ENCODE assay signal across 12 mouse cellular contexts in the genomic region with DNA sequence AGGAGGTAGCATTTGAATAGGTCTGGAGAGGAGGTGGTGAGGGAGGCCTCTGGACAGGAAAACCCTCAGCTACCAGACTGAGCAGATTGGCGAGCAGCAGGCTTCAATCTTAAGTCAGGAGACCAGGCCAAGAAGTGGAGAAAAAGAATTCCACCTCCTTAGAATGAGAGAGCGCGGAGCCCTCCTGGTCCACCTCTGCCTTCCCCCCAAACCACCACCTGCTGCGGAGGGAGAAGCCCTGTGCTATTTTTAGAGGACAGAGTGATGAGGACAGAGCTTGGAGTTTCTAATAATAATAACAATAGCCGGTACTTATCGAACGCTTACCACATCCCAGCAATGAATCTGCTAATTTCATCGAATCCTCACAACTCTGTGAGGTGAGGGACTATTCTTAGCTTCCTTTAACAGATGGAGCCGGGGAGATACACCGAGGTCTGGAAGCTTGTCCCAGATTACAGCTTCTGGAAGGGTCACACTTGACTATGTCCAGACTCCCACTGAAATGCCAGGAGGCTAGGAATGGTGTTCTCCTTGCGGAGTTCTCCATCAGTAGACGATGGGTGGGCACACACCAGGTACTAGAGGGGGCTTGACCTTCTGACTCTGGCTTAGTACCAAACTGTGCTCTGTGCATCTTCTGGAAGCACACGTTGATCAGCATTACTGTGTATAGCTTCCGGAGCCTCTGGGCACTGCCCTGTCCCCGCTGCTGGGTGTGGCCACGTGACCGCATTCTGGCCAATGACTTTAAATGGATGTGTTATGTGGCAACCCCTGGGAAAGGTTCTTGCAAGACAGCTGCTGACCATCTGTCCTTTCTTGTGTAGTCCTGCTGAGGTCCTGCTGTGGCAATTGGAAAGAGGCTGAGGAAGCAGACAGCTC.
A peak's percentile ranks its signal among the peaks of the same experiment; 100 is the strongest.
DNase-seq lines count a peak whose midpoint lies in the region; ATAC-seq and TF ChIP-seq lines count a peak whose summit lies in the region.
"Had no signal": no experiment of that assay in that cellular context is flagged by ENCODE, and none has a peak within 500 bp of the region (broad histone marks: within the 10 kb centered on the region; RNA-seq: fewer than 3 reads in every experiment).

No protein-coding gene starts in this region.

- no peak overlapping the region for H3K27ac ChIP-seq in heart, embryonic 15.5 days
- H3K27ac ChIP-seq in heart, adult 2 months = no peak overlapping the region
- no peak overlapping the region for H3K27ac ChIP-seq in stomach, postnatal 0 days (replicated peaks)
- H3K27ac ChIP-seq: embryonic facial prominence, embryonic 15.5 days; kidney, postnatal 0 days; limb, embryonic 15.5 days; macrophage had no signal

- TF ChIP-seq EP300 in heart, adult 2 months (IDR thresholded peaks at IDR 0.05; ENCODE audit: insufficient read depth, low read depth, low read length) = no peak
- TF ChIP-seq EP300 in stomach, postnatal 0 days (optimal IDR thresholded peaks at IDR 0.05) = no peak

- no peak overlapping the region for H3K4me3 ChIP-seq in heart, embryonic 15.5 days
- H3K4me3 ChIP-seq in heart, adult 2 months = no peak overlapping the region; the same call in 1 of the 2 replicates
- H3K4me3 ChIP-seq in stomach, postnatal 0 days (ENCODE audit: low read depth, low read length) = no peak overlapping the region
- H3K4me3 ChIP-seq: embryonic facial prominence, embryonic 15.5 days; limb, embryonic 15.5 days had no signal

- no peak for DNase-seq in heart, adult 2 months
- DNase-seq in R1 (ENCODE audit: low read depth, low spot score) = peak; percentile 72
- peak; percentile 32 for DNase-seq in cerebellum, adult 8-10 months
- DNase-seq in lung, postnatal 10 days = peak; percentile 53
- no peak for DNase-seq in ovary, postnatal 14 days (ENCODE audit: low spot score)
- DNase-seq in stomach, postnatal 0 days (ENCODE audit: low spot score) = no peak
- DNase-seq: thymus, postnatal 14 days had no signal

- no peaks in the 10 kb centered on the region for H3K9me3 ChIP-seq in heart, embryonic 15.5 days (replicated peaks)
- no peaks in the 10 kb centered on the region for H3K9me3 ChIP-seq in stomach, postnatal 0 days (ENCODE audit: control insufficient read depth, low read length)
- H3K9me3 ChIP-seq: embryonic facial prominence, embryonic 15.5 days; limb, embryonic 15.5 days had no signal

- no peaks in the 10 kb centered on the region for H3K36me3 ChIP-seq in heart, embryonic 15.5 days
- no peaks in the 10 kb centered on the region for H3K36me3 ChIP-seq in heart, adult 2 months (ENCODE audit: control insufficient read depth, insufficient read depth, low read length)
- H3K36me3 ChIP-seq in stomach, postnatal 0 days (ENCODE audit: control insufficient read depth, insufficient read depth, low read length) = no peaks in the 10 kb centered on the region
- H3K36me3 ChIP-seq: embryonic facial prominence, embryonic 15.5 days; limb, embryonic 15.5 days had no signal

- no peaks in the 10 kb centered on the region for H3K27me3 ChIP-seq in heart, embryonic 15.5 days
- no peaks in the 10 kb centered on the region for H3K27me3 ChIP-seq in heart, adult 2 months (ENCODE audit: control insufficient read depth, insufficient read depth, low read length)
- H3K27me3 ChIP-seq in stomach, postnatal 0 days (ENCODE audit: control insufficient read depth, insufficient read depth, low read length) = no peaks in the 10 kb centered on the region
- H3K27me3 ChIP-seq: limb, embryonic 15.5 days had no signal

- no peak for TF ChIP-seq CTCF in heart, adult 2 months (IDR thresholded peaks at IDR 0.05)
- TF ChIP-seq CTCF in stomach, postnatal 0 days (IDR thresholded peaks at IDR 0.05; ENCODE audit: low read depth) = no peak

- TF ChIP-seq POLR2A in heart, adult 2 months (IDR thresholded peaks at IDR 0.05; ENCODE audit: insufficient read depth, low read depth, low read length) = no peak

- no peaks in the 10 kb centered on the region for H3K79me2 ChIP-seq in heart, adult 2 months (replicated peaks; ENCODE audit: control insufficient read depth, insufficient read depth, low read length)

- 58% methylated on average over 17 of the region's 17 CpGs for WGBS in heart, embryonic 15.5 days
- 67% methylated on average over 17 of the region's 17 CpGs for WGBS in heart, adult 2 months
- 83% methylated on average over 17 of the region's 17 CpGs for WGBS in stomach, postnatal 0 days

- intact Hi-C loops in heart, adult 2 months (cut with DNase I) = no loop called here

- H3K4me1 ChIP-seq in heart, embryonic 15.5 days (replicated peaks) = peaks cover 17% of the 10 kb centered on the region
- H3K4me1 ChIP-seq in heart, adult 2 months (ENCODE audit: control insufficient read depth, insufficient read depth, low read length) = no peaks in the 10 kb centered on the region
- H3K4me1 ChIP-seq in stomach, postnatal 0 days (replicated peaks; ENCODE audit: control insufficient read depth, insufficient read depth) = no peaks in the 10 kb centered on the region

- H3K4me2 ChIP-seq in heart, embryonic 15.5 days = peak overlapping the region; percentile 31
- H3K4me2 ChIP-seq in stomach, postnatal 0 days (replicated peaks; ENCODE audit: low read depth) = no peak overlapping the region
- H3K4me2 ChIP-seq: embryonic facial prominence, embryonic 15.5 days; limb, embryonic 15.5 days had no signal

- 0 out of 2 replicates have a peak overlapping the region, but pooled peaks have one; percentile 16 for H3K9ac ChIP-seq in heart, embryonic 15.5 days
- H3K9ac ChIP-seq in heart, adult 2 months (ENCODE audit: low read depth, low read length) = no peak overlapping the region
- no peak overlapping the region for H3K9ac ChIP-seq in stomach, postnatal 0 days (ENCODE audit: low read length)
- H3K9ac ChIP-seq: embryonic facial prominence, embryonic 15.5 days; limb, embryonic 15.5 days had no signal

- ATAC-seq in heart, embryonic 15.5 days (replicated peaks; ENCODE audit: insufficient number of reproducible peaks, insufficient read depth, low FRiP score, low read depth) = no peak; the same call in 1 of the 2 replicates
- no peak for ATAC-seq in stomach, postnatal 0 days (ENCODE audit: low FRiP score, low TSS enrichment)

Comparison
In these comparisons a context has a peak if more than half of its experiments do, and no peak if none do; other contexts are left out.
1. DNase-seq: peak in R1 (single experiment), cerebellum, adult 8-10 months (single experiment) and lung, postnatal 10 days (single experiment); none in heart, adult 2 months (0 of 2), ovary, postnatal 14 days (single experiment) and stomach, postnatal 0 days (single experiment).